Mouse (Mus musculus): ENCODE data around the gene Cdkal1. TPM values are rescaled to one million over a fixed set of nuclear protein-coding genes. Genes with fewer than 3 reads are reported as not detected.

Gene Cdkal1
- polyA plus RNA-seq, 1 experiment = 5.6 TPM

DNA sequence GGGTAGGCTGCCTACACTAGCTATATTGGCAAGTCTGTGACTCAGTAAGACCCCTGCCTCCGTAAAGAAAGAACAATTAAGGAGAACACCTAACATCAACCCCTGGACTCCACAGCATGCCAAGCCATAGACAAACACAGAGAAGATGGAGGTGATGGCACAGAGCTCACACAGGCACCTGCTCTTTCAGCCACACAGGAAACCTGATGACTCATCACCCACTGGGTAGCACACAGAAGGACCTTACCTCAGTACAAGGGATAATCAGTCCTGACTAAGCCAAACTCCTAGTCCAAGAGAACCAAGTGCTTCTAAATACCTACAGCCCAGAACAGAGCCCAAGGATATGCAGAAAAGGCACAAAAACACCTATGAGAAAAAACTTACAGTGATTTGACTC lies 50.2 kb downstream of the Cdkal1 start:
- no peak overlapping the region for H3ac ChIP-seq (ENCODE audit: control insufficient read depth, insufficient read length)

DNA sequence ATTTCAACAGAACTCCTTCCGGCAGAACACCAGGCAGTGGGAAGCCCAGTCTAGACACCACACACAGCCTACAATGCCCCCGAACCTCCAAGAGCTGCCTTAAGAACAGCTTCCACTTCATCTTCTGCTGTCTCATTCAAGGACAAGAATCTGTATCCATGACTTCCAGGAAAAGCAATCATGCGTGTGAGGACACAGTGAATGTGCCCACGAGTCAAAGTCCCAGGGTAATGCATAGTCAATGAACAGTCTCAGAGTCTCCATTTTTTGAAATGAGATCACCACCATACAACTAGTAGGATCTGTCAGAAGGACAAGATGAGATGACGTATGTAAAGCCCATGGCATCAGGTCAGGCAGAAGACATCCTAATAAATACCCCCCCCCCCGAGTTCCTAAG lies 51.4 kb downstream of the Cdkal1 start:
- Histone ChIP-seq H3ac (ENCODE audit: control insufficient read depth, insufficient read length) (no peak overlapping the region), H3K36me3 (ENCODE audit: control insufficient read depth, insufficient read depth) (no peaks in the 10 kb centered on the region), H3K79me2 (ENCODE audit: control insufficient read depth, insufficient read depth) (no peaks in the 10 kb centered on the region), H3K4me2 (ENCODE audit: low read depth) (no peak overlapping the region), H3K27me3 (ENCODE audit: control insufficient read depth, insufficient read depth, insufficient read length) (no peaks in the 10 kb centered on the region), H3K4me3 (no peak overlapping the region)
- TF ChIP-seq USF1 (IDR thresholded peaks at IDR 0.05; ENCODE audit: low read depth) (no peak), REST (IDR thresholded peaks at IDR 0.05; ENCODE audit: insufficient read depth, insufficient read length) (no peak), TCF12 (IDR thresholded peaks at IDR 0.05; ENCODE audit: insufficient read depth, poor library complexity, severe bottlenecking) (no peak), E2F4 (IDR thresholded peaks at IDR 0.05; ENCODE audit: insufficient read depth) (no peak), TCF3 (IDR thresholded peaks at IDR 0.05; ENCODE audit: insufficient read length, low read depth) (no peak), POLR2A (IDR thresholded peaks at IDR 0.05; ENCODE audit: insufficient read length, low read depth) (no peak), MAX (IDR thresholded peaks at IDR 0.05; ENCODE audit: low read depth) (no peak), MYOD1 (IDR thresholded peaks at IDR 0.05; ENCODE audit: control insufficient read depth in 1 of 3, insufficient read length in 2 of 3, low read depth in 2 of 3) (no peak), CEBPB (IDR thresholded peaks at IDR 0.05; ENCODE audit: insufficient read depth, poor library complexity, severe bottlenecking) (no peak), MYOG (IDR thresholded peaks at IDR 0.05; ENCODE audit: control insufficient read depth in 1 of 3, insufficient read depth in 1 of 3, insufficient read length in 2 of 3, low read depth in 2 of 3) (no peak), SRF (IDR thresholded peaks at IDR 0.05; ENCODE audit: control insufficient read depth, insufficient read length, low read depth) (no peak), POLR2AphosphoS2 (IDR thresholded peaks at IDR 0.05; ENCODE audit: insufficient read length, low read depth) (no peak)

More for the DNA sequence above, 50.2 kb downstream of the Cdkal1 start:
- no peak for TF ChIP-seq MYOD1 (IDR thresholded peaks at IDR 0.05; ENCODE audit: control insufficient read depth in 1 of 3, insufficient read length in 2 of 3, low read depth in 2 of 3)
- no peak for TF ChIP-seq MAX (IDR thresholded peaks at IDR 0.05; ENCODE audit: low read depth)
- TF ChIP-seq POLR2A (IDR thresholded peaks at IDR 0.05; ENCODE audit: insufficient read length, low read depth) = no peak
- TF ChIP-seq USF1 (IDR thresholded peaks at IDR 0.05; ENCODE audit: low read depth) = no peak
- TF ChIP-seq TCF3 (IDR thresholded peaks at IDR 0.05; ENCODE audit: insufficient read length, low read depth) = no peak
- TF ChIP-seq CEBPB (IDR thresholded peaks at IDR 0.05; ENCODE audit: insufficient read depth, poor library complexity, severe bottlenecking) = no peak
- no peak for TF ChIP-seq TCF12 (IDR thresholded peaks at IDR 0.05; ENCODE audit: insufficient read depth, poor library complexity, severe bottlenecking)
- no peak for TF ChIP-seq MYOG (IDR thresholded peaks at IDR 0.05; ENCODE audit: control insufficient read depth in 1 of 3, insufficient read depth in 1 of 3, insufficient read length in 2 of 3, low read depth in 2 of 3)
- no peak for TF ChIP-seq SRF (IDR thresholded peaks at IDR 0.05; ENCODE audit: control insufficient read depth, insufficient read length, low read depth)
- no peak for TF ChIP-seq POLR2AphosphoS2 (IDR thresholded peaks at IDR 0.05; ENCODE audit: insufficient read length, low read depth)
- TF ChIP-seq REST (IDR thresholded peaks at IDR 0.05; ENCODE audit: insufficient read depth, insufficient read length) = no peak
- no peak overlapping the region for H3K4me3 ChIP-seq
- no peaks in the 10 kb centered on the region for H3K36me3 ChIP-seq (ENCODE audit: control insufficient read depth, insufficient read depth)
- no peaks in the 10 kb centered on the region for H3K79me2 ChIP-seq (ENCODE audit: control insufficient read depth, insufficient read depth)
- H3K4me2 ChIP-seq (ENCODE audit: low read depth) = no peak overlapping the region
- no peaks in the 10 kb centered on the region for H3K27me3 ChIP-seq (ENCODE audit: control insufficient read depth, insufficient read depth, insufficient read length)

DNA sequence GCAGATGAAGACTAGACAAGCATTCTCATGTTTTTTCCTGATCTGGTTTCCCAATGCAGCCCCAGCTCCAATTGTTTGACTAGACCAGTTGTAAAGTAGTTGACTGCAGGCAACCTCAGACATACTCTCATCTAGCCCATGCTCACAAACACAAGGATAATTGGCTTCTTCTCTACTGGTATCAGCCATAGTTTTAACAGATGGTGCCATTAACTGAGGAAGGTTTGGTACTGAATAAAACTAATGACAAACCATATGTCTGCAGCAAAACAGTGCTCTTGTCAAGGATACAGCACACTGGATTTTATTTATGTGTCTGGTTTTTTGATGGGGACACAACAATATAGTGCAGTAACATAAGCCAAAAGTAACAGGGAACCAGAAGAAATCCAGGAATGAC lies 52.8 kb downstream of the Cdkal1 start:
- TF ChIP-seq TCF12 (IDR thresholded peaks at IDR 0.05; ENCODE audit: insufficient read depth, poor library complexity, severe bottlenecking) = no peak
- no peak for TF ChIP-seq MYOG (IDR thresholded peaks at IDR 0.05; ENCODE audit: control insufficient read depth in 1 of 3, insufficient read depth in 1 of 3, insufficient read length in 2 of 3, low read depth in 2 of 3)
- no peak for TF ChIP-seq MYOD1 (IDR thresholded peaks at IDR 0.05; ENCODE audit: control insufficient read depth in 1 of 3, insufficient read length in 2 of 3, low read depth in 2 of 3)
- TF ChIP-seq CEBPB (IDR thresholded peaks at IDR 0.05; ENCODE audit: insufficient read depth, poor library complexity, severe bottlenecking) = no peak
- TF ChIP-seq E2F4 (IDR thresholded peaks at IDR 0.05; ENCODE audit: insufficient read depth) = no peak
- TF ChIP-seq USF1 (IDR thresholded peaks at IDR 0.05; ENCODE audit: low read depth) = no peak
- no peak for TF ChIP-seq TCF3 (IDR thresholded peaks at IDR 0.05; ENCODE audit: insufficient read length, low read depth)
- TF ChIP-seq POLR2A (IDR thresholded peaks at IDR 0.05; ENCODE audit: insufficient read length, low read depth) = no peak
- TF ChIP-seq POLR2AphosphoS2 (IDR thresholded peaks at IDR 0.05; ENCODE audit: insufficient read length, low read depth) = no peak
- no peak for TF ChIP-seq REST (IDR thresholded peaks at IDR 0.05; ENCODE audit: insufficient read depth, insufficient read length)
- no peak for TF ChIP-seq SRF (IDR thresholded peaks at IDR 0.05; ENCODE audit: control insufficient read depth, insufficient read length, low read depth)
- no peak for TF ChIP-seq MAX (IDR thresholded peaks at IDR 0.05; ENCODE audit: low read depth)
- H3K4me3 ChIP-seq = no peak overlapping the region
- no peaks in the 10 kb centered on the region for H3K79me2 ChIP-seq (ENCODE audit: control insufficient read depth, insufficient read depth)
- no peak overlapping the region for H3K4me2 ChIP-seq (ENCODE audit: low read depth)
- H3K27me3 ChIP-seq (ENCODE audit: control insufficient read depth, insufficient read depth, insufficient read length) = no peaks in the 10 kb centered on the region
- no peak overlapping the region for H3ac ChIP-seq (ENCODE audit: control insufficient read depth, insufficient read length)
- no peaks in the 10 kb centered on the region for H3K36me3 ChIP-seq (ENCODE audit: control insufficient read depth, insufficient read depth)

DNA sequence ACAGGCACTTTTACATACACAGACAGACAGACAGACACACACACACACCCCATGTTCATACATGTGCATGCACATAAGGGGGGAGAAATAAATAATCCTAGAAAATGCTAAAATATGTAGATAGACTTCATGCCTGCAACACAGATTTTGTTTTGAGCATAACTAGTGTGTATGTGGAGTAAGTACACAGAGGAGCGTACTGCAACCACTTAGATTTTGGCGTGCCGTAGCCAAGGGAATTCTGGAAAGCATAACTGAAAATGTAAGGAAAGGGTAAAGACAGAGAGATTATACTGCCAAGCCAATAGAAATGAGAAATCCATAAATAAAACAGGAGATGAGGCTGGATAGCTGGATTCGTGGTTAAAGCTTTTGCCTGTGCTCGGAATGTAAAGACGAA lies 55.4 kb downstream of the Cdkal1 start:
- no peak overlapping the region for H3ac ChIP-seq (ENCODE audit: control insufficient read depth, insufficient read length)
- no peaks in the 10 kb centered on the region for H3K36me3 ChIP-seq (ENCODE audit: control insufficient read depth, insufficient read depth)
- H3K27me3 ChIP-seq (ENCODE audit: control insufficient read depth, insufficient read depth, insufficient read length) = no peaks in the 10 kb centered on the region
- H3K4me3 ChIP-seq = no peak overlapping the region
- peaks cover 3% of the 10 kb centered on the region for H3K79me2 ChIP-seq (ENCODE audit: control insufficient read depth, insufficient read depth)
- TF ChIP-seq USF1 (IDR thresholded peaks at IDR 0.05; ENCODE audit: low read depth) (no peak), TCF12 (IDR thresholded peaks at IDR 0.05; ENCODE audit: insufficient read depth, poor library complexity, severe bottlenecking) (no peak), REST (IDR thresholded peaks at IDR 0.05; ENCODE audit: insufficient read depth, insufficient read length) (no peak), MYOD1 (IDR thresholded peaks at IDR 0.05; ENCODE audit: control insufficient read depth in 1 of 3, insufficient read length in 2 of 3, low read depth in 2 of 3) (no peak), POLR2A (IDR thresholded peaks at IDR 0.05; ENCODE audit: insufficient read length, low read depth) (no peak), E2F4 (IDR thresholded peaks at IDR 0.05; ENCODE audit: insufficient read depth) (no peak), MYOG (IDR thresholded peaks at IDR 0.05; ENCODE audit: control insufficient read depth in 1 of 3, insufficient read depth in 1 of 3, insufficient read length in 2 of 3, low read depth in 2 of 3) (no peak), SRF (IDR thresholded peaks at IDR 0.05; ENCODE audit: control insufficient read depth, insufficient read length, low read depth) (no peak), CEBPB (IDR thresholded peaks at IDR 0.05; ENCODE audit: insufficient read depth, poor library complexity, severe bottlenecking) (no peak), TCF3 (IDR thresholded peaks at IDR 0.05; ENCODE audit: insufficient read length, low read depth) (no peak), POLR2AphosphoS2 (IDR thresholded peaks at IDR 0.05; ENCODE audit: insufficient read length, low read depth) (no peak), MAX (IDR thresholded peaks at IDR 0.05; ENCODE audit: low read depth) (no peak)
- no peak overlapping the region for H3K4me2 ChIP-seq (ENCODE audit: low read depth)

Data from myocyte (in vitro differentiated cells).